Mouse (Mus musculus) regulatory T cell (primary cell): ENCODE measurements around the gene Gm884.

Experiments used
- in situ Hi-C: fragments of 300-600 bp; cut with MboI, MseI; formaldehyde crosslinking; loops from one replicate; pipeline ENCODE4 v1.15.1; 2025; ENCODE audit warnings: high pct_unique_total_duplicates

Gene Gm884

GRCm38 (mm10) chr11:103621040-103621439 is at the start of gene Gm884:
Gene Gm884 (minus strand): TSS chr11:103621140.
- in situ Hi-C loops, result no loop called here

DNA sequence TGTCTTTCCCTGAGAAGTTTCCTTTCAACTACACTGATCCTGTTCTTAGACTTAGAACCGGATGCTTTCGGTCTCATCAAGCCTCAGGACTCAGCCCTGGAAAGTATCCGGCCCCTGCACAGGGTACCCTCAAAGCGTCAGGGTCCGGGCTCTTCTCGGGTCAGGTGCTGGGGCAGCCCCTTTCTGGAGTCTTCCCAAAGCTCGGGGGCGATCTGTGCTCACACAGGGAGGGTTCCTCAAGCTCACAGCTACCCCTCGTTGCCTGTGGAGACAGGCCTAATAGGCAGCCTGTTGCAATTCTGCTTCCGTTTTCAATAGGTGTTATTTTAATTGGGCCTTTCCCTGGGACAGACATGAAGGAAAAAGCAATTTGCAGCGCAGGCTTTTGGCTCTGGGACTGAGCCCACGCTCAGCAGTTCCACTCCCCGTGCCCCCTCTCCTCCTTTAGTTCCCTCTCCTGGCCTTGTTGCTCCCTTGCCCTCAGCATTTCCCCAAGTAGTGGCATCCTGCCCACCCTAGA is 46.0 kb upstream of the Gm884 start:
- in situ Hi-C loops, result no loop called here

- in situ Hi-C loops, result no loop called here
These were observed 45.4 kb upstream of the Gm884 start for GRCm38 (mm10) chr11:103666181-103666906.

GRCm38 (mm10) chr11:103665695-103666094 is 44.8 kb upstream of the Gm884 start:
- in situ Hi-C loops, result no loop called here

DNA sequence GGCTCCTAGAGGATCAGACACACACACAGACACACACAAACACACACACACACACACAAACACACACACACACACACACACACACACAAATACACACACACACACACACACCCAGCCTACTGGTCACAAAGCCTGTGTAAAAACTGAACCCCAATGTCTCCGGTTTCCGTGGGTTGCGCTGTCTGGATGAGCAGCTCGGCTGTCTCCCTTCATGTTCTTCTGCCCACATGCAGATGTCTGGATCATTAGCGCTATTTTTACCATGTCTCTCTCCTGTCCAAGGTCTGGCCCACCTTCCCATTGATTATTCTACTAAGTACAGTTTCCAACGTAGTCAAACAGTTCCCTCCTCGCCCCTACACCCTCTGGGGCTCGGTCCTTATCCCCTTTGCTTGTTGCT is 42.2 kb upstream of the Gm884 start:
- in situ Hi-C loops, result no loop called here

DNA sequence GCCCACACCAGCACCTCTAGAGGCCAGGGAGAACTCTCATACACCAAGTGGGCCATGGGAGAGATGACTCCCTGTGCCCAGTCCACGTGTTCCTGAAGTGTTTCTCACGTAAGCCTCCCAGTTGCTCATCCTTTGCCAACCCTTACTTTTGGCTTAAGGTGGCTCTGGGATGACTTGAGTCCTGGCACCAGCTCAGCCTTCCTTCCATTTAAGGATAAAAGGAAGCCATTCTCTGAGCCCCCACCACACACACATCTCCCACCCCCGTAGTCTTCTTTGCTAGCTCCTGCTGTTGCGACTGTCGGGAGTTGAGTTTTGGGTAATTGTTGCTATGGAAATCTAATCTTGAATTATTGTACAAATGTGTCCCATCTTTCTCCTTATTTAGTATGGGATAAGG is 41.6 kb upstream of the Gm884 start:
- in situ Hi-C loops, result no loop called here

DNA sequence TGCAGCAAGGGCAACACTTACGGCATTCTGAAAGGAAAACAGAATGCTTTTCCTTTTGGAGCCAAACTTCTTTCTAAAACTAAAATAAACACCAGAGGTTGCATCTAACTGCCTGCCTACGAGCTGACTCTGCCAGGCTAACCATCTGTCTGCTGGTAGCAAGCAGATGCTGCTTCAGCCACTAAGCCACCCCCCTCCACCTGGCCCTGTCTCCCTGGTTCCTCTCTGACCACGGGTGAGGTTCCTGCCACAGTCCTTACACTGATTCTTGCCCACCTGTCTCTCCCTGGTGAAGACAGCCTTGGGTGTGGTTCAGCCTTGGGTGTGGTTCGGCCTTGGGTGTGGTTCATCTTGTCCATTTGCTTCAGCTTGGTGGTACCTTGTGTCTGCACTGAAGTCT is 40.9 kb upstream of the Gm884 start:
- in situ Hi-C loops, result no loop called here

- in situ Hi-C loops, result no loop called here
These were observed 37.2 kb upstream of the Gm884 start for GRCm38 (mm10) chr11:103658189-103658588.

- in situ Hi-C loops, result no loop called here
These were observed 35.6 kb upstream of the Gm884 start for GRCm38 (mm10) chr11:103656520-103656919.

DNA sequence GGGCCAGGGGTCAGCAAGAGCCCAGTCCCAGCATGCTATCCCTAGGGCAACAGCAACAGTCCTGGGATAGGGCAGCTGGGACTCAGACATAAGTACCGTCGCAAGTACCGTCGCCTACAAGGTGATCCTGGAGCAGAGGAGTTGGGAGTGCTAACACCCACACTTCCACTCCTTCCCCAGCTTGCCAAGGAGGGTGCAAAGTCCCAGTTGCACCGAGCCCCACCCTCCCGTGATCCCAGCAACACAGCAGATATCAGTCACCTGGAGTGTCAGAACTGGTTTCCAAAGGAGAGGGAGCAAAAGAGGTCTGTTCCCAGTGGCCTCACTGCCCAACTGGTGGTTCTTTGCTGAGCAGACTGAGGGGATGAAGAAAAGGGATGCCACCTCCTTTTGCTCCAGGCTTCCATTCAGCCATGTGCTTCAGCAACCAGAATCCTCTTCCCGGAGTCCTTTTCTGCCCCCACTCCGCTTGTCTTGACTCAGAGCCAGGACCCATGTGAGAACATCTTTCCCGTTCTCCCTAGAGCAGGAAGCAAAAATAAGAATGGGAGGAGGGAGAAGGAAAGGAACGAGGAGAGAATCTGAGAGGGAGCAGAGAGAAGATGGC is 32.5 kb upstream of the Gm884 start:
- in situ Hi-C loops, result no loop called here

GRCm38 (mm10) chr11:103651426-103651825 is 30.5 kb upstream of the Gm884 start:
- in situ Hi-C loops, result no loop called here

- in situ Hi-C loops, result no loop called here
These were observed 29.1 kb upstream of the Gm884 start for GRCm38 (mm10) chr11:103649983-103650493.

DNA sequence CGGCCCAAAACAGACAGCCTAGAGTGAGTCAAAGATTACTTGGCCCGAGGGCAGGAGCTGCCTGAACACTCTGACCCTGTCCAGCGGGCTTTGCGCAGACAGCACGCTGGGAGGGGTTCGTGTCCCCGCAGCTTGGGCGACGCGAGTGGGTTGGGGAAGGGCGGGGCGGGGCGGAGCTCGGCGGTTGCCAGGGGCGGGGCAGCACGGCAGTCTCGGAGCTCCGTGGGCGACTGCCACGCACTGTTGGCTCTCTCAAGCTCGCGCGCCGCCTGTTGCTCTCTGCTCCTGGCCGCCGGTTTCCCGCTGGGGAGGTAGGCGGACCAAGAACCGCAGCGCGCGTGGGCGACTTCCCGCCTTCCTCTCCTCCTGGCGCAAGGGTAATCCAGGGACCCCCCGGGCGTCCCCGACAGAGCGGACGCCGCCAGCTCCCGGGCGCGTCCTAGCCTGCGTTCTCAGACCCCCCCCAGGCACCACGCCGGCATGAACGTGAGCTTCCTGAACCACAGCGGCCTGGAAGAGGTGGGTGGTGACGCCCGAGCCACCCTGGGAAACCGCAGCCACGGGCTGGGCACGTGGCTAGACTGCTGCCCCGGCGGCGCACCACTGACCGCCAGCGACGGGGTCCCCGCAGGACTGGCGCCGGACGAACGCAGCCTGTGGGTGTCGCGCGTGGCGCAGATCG is 28.5 kb upstream of the Gm884 start, which contains the start of gene Rprml:
Rprml (plus strand) TSS at position 270 of the 682 bp plus-strand sequence.
- in situ Hi-C loops, result no loop called here

DNA sequence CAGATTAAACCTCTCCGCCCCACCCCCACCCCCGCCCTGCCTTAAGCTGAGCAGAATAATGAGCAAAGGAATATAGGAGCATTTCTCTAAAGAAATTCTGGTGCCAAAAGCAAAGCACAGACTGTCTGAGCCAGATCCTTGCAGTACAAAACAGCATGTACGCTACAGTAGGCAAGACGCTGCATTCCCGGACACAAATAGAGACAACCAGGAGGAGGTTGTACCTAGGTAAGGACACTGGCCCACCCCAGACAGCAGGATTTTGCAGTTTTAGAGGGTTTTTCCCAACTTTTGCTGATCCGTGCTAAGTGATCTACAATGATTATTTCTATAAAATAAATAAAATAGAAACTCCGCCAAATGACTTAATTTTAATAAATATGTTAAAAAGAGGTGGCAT is 27.7 kb upstream of the Gm884 start:
- in situ Hi-C loops, result no loop called here

DNA sequence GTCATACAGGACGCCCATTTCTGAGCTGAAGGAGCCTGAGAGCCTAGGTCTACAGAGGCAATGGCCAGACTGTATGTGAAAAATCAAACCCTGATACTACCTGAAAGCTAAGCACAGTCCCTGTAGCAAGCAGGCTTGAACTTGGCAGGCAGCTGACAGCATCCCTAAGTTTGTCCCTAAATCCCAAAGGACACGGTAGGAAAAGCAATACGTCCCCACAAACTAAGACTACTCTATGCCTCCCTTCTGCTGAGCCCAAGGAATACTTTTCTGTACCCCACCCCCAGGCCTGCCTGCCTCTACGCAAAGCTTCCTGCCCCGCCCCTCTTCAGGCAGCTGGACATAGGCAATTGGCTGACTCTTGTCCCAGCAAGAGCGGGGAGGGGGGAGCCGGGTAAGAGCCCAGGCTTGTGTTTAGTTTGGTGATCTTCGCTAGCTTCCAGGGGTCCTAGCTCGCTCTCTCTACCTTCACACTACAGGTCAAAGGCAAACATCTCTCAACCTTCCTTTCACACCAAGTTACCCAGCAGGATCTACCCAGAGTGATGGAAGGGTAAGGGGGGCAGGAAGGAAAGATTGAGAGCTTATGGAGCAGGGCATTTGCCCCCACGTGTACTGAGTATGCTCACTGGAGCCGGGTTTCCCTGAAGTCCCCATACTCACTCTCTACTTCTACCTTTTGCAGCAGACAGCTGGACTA is 27.1 kb upstream of the Gm884 start:
- in situ Hi-C loops, result no loop called here

DNA sequence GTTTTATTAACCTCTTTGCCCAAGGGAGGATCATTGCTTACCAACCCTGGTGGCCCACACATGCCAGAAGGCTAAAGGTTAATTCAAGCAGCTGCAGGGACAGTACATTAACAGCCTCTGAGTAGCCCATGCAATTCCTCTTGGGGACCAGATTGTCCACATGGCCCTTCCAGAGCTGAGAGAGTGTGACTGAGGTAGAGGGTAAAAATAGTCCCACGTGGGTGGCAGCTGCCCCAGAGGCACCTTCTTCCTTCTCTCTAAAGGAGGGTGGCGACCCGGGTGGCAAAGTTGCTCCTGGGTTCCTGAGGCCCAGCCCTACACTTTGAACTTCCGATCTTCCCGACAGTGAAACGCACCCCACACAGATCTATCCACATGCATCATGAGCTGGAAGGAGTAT is 25.4 kb upstream of the Gm884 start:
- in situ Hi-C loops, result no loop called here

DNA sequence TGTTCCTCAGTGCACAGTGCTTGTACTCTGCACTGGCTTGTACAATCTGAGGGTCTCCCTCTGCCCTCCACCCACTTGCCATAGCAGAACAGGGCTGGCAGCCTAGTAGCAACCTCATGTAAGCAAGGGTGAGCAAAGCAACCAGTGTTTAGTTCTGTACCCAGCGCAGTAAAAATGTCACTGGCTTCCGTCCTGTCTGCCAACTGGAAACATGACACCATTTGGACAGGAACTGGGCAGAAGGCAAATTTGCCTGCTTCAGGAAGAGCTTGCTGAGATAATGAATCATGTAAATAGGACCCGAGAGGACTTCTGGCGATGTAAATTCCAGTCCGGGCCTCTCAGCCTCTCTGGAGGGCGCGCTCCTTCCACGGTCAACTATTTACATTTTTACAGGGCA is 24.8 kb upstream of the Gm884 start:
- in situ Hi-C loops, result no loop called here

DNA sequence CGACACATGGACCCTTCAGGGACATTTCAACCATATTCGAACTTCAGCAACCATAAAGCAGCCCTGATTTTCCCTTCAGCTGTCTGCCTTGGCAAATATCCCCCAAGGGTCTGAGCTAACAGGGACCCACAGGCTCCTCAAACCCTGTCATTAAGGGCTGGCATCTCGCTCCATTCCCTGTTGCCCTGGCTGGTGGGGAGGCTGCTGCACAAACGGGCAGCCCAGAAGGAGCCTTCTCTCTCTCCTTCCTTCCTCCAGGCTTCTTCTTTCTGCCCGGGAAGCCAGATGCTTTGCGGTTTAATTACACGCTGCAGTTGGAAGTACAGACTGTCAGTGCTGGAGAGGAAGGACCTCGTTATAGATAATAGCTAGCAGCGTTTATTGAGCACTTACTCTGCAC is 22.3 kb upstream of the Gm884 start:
- in situ Hi-C loops, result no loop called here

- in situ Hi-C loops, result no loop called here
These were observed 18.5 kb upstream of the Gm884 start for GRCm38 (mm10) chr11:103639407-103639946.

DNA sequence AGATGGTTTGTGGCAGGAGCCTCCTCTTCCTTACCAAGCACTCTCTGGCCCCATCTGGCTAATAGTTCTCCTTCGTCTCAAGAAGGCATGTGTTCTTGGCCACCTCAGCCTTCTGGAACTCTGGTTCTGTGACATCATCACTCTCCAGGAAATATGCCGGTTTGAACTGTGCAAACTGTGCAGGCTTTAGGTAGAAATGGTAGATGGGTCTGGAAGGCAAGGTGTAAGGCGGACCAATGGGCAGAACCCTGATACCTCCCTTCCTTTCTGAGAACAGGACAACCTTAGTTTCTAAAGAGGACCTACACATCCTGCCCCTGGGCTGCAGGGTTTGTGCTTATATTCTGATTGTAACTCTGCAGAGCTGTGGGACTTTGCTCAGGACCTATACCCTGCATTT is 17.9 kb upstream of the Gm884 start, which contains the start of gene Lyzl6:
Lyzl6 (minus strand) TSS at position 101 of the 400 bp plus-strand sequence.
- in situ Hi-C loops, result no loop called here

- in situ Hi-C loops, result no loop called here
These were observed 15.3 kb upstream of the Gm884 start for GRCm38 (mm10) chr11:103636261-103636660.
